Comparison of ENCODE assay signal across 9 mouse cellular contexts in the genomic region with DNA sequence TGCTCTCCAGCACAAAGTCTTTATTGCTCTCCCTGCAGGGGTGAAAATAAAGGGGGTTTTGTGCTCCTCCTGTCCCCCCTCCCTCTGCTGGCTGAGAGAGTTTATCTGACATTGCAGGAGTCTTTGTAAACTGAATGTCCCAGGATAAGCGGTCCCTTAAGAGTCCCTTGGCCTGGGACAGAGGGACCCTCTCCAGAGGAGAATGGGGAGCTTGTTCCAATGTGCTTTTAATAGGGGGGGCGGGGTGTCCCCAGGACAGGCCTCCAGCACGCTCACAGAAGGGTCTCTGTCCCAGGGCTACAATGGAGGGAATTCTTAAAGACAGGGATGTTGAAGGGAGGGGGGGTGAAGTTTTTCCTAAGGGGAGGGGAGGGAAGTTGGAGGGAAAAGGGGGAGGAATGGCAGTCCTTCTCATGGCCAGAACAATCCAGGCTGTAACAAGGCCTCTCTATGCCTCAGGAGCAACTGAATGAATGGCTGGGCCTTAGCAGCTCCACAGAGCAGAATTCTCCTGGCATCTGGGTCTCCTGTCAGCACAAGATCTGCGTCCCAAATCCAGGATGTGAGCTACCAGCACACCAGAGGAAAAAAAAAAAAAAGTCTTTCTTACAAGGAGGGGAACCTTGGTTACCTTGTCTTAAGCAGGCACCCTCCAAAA.
DNase-seq lines count a peak whose midpoint lies in the region; ATAC-seq lines count a peak whose summit lies in the region.
"Had no signal": no experiment of that assay in that cellular context is flagged by ENCODE, and none has a peak within 500 bp of the region (broad histone marks: within the 10 kb centered on the region; RNA-seq: fewer than 3 reads in every experiment).

No protein-coding gene starts in this region.

- ATAC-seq in frontal cortex, adult (ENCODE audit: low TSS enrichment) = no peak
- ATAC-seq in lung, embryonic 16.5 days (ENCODE audit: low read depth) = peak; percentile 58; the same call in 1 of the 2 replicates
- peak; percentile 93; the same call in 1 of the 2 replicates for ATAC-seq in neural tube, embryonic 14.5 days (ENCODE audit: low read depth)
- no peak for ATAC-seq in kidney, embryonic 15.5 days (replicated peaks; ENCODE audit: low FRiP score)

- DNase-seq in frontal cortex, adult 2 months (ENCODE audit: extremely low spot score in 1 of 2, low spot score in 1 of 2) = peak; percentile 36 to 45
- no peak for DNase-seq in lung, adult 18-20 months
- DNase-seq in layer of hippocampus, adult 9-11 months = peak; percentile 82
- DNase-seq in spleen, postnatal 4 days (ENCODE audit: low spot score in 2 of 2) = no peak
- DNase-seq: cerebellum, adult 11-12 months had no signal

- H3K9ac ChIP-seq in lung, embryonic 16.5 days (ENCODE audit: low read length) = no peak overlapping the region
- H3K9ac ChIP-seq in neural tube, embryonic 14.5 days (replicated peaks; ENCODE audit: low read depth, low read length) = no peak overlapping the region
- no peak overlapping the region for H3K9ac ChIP-seq in kidney, embryonic 15.5 days

- no peaks in the 10 kb centered on the region for H3K27me3 ChIP-seq in lung, embryonic 16.5 days (ENCODE audit: control insufficient read depth, insufficient read depth, low read depth, low read length)
- no peaks in the 10 kb centered on the region for H3K27me3 ChIP-seq in neural tube, embryonic 14.5 days (ENCODE audit: control insufficient read depth, insufficient read depth, low read length)
- no peaks in the 10 kb centered on the region for H3K27me3 ChIP-seq in kidney, embryonic 15.5 days

- no peaks in the 10 kb centered on the region for H3K9me3 ChIP-seq in lung, embryonic 16.5 days (ENCODE audit: control insufficient read depth, low read length)
- H3K9me3 ChIP-seq in neural tube, embryonic 14.5 days (ENCODE audit: control insufficient read depth, low read length) = no peaks in the 10 kb centered on the region
- no peaks in the 10 kb centered on the region for H3K9me3 ChIP-seq in kidney, embryonic 15.5 days (replicated peaks)

- H3K4me1 ChIP-seq in lung, embryonic 16.5 days (replicated peaks; ENCODE audit: control insufficient read depth, insufficient read depth, low read length) = peaks cover 12% of the 10 kb centered on the region
- peaks cover 17% of the 10 kb centered on the region for H3K4me1 ChIP-seq in neural tube, embryonic 14.5 days (ENCODE audit: control insufficient read depth, insufficient read depth, low read length)
- peaks cover 28% of the 10 kb centered on the region for H3K4me1 ChIP-seq in kidney, embryonic 15.5 days

- no peak overlapping the region for H3K4me3 ChIP-seq in lung, embryonic 16.5 days (ENCODE audit: low read length)
- no peak overlapping the region for H3K4me3 ChIP-seq in neural tube, embryonic 14.5 days (ENCODE audit: low read depth, low read length)
- no peak overlapping the region for H3K4me3 ChIP-seq in kidney, embryonic 15.5 days (replicated peaks)

- H3K4me2 ChIP-seq in lung, embryonic 16.5 days (ENCODE audit: low read depth, low read length) = no peak overlapping the region
- no peak overlapping the region for H3K4me2 ChIP-seq in neural tube, embryonic 14.5 days (ENCODE audit: low read depth, low read length)
- H3K4me2 ChIP-seq in kidney, embryonic 15.5 days = no peak overlapping the region

- peak overlapping the region; percentile 69 for H3K27ac ChIP-seq in lung, embryonic 16.5 days (ENCODE audit: low read length)
- peak overlapping the region; percentile 0; the same call in 1 of the 2 replicates for H3K27ac ChIP-seq in neural tube, embryonic 14.5 days (ENCODE audit: low read depth, low read length)
- H3K27ac ChIP-seq in kidney, embryonic 15.5 days = no peak overlapping the region

- H3K36me3 ChIP-seq in lung, embryonic 16.5 days (ENCODE audit: control insufficient read depth, insufficient read depth, low read length) = no peaks in the 10 kb centered on the region
- no peaks in the 10 kb centered on the region for H3K36me3 ChIP-seq in neural tube, embryonic 14.5 days (ENCODE audit: control insufficient read depth, insufficient read depth, low read length)
- no peaks in the 10 kb centered on the region for H3K36me3 ChIP-seq in kidney, embryonic 15.5 days

- WGBS in lung, embryonic 16.5 days = 27% methylated on average over 4 of the region's 4 CpGs
- 12% methylated on average over 4 of the region's 4 CpGs for WGBS in neural tube, embryonic 14.5 days
- WGBS in kidney, embryonic 15.5 days = 49% methylated on average over 4 of the region's 4 CpGs

Comparison
In these comparisons a context has a peak if more than half of its experiments do, and no peak if none do; other contexts are left out.
1. DNase-seq: peak in frontal cortex, adult 2 months (2 of 2) and layer of hippocampus, adult 9-11 months (single experiment); none in lung, adult 18-20 months (0 of 2) and spleen, postnatal 4 days (0 of 2).
2. ATAC-seq: peak in lung, embryonic 16.5 days (single experiment) and neural tube, embryonic 14.5 days (single experiment); none in frontal cortex, adult (single experiment) and kidney, embryonic 15.5 days (single experiment).